ENCODE assay signal across 23 mouse cellular contexts in the genomic region with DNA sequence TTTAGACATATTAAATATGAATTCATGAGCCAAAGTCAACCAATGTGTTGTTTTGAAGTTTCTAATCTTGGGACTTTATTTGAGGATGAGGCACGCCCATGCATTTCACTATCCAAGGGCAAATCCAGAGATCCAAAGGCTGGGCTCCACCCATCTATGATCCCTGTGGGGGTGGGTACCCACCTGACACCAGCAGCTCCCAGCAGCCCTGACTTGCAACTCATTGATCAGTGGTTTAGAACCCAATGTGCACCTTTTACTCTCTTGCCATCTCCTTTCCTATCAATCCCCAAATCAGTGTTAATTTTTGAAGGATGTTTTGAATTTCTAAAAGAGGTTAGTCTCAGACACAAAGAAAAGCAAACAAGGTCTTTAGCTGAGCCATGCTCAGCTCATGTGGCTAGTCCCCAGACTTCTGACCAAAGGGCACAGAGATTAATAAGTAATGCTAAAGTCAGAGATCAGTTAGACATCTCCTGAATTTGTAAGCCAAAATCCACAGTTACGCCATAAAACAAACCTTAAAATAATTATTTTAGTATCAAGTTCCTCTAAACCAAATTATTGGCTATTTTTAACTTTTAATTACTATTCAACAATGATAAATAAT.
DNase-seq lines count a peak whose midpoint lies in the region; ATAC-seq and TF ChIP-seq lines count a peak whose summit lies in the region.
"Had no signal": no experiment of that assay in that cellular context is flagged by ENCODE, and none has a peak within 500 bp of the region (broad histone marks: within the 10 kb centered on the region; RNA-seq: fewer than 3 reads in every experiment).

No protein-coding gene starts in this region.

- no peak for TF ChIP-seq CTCF in liver, embryonic 14.5 days (IDR thresholded peaks at IDR 0.05; ENCODE audit: low read depth)

- intact Hi-C loops in heart, postnatal 36 days (cut with DNase I): no loop called here

- no peak overlapping the region for H3K4me3 ChIP-seq in liver, embryonic 14.5 days (ENCODE audit: insufficient read depth in 1 of 2, low read depth in 2 of 2, low read length in 2 of 2)
- no peak overlapping the region for H3K4me3 ChIP-seq in liver, embryonic 12.5 days
- no peak overlapping the region for H3K4me3 ChIP-seq in kidney, embryonic 15.5 days (replicated peaks)
- H3K4me3 ChIP-seq: forebrain, embryonic 15.5 days; heart, adult 2 months; heart, embryonic 13.5 days; limb, embryonic 13.5 days; lung, embryonic 15.5 days; midbrain, embryonic 15.5 days; neural tube, embryonic 12.5 days had no signal

- TF ChIP-seq EP300 in liver, embryonic 14.5 days (IDR thresholded peaks at IDR 0.05; ENCODE audit: low read depth): no peak

- H3K27me3 ChIP-seq in liver, embryonic 14.5 days (ENCODE audit: control insufficient read depth, insufficient read depth, low read length): no peaks in the 10 kb centered on the region
- H3K27me3 ChIP-seq in liver, embryonic 12.5 days (replicated peaks): no peaks in the 10 kb centered on the region
- no peaks in the 10 kb centered on the region for H3K27me3 ChIP-seq in kidney, embryonic 15.5 days
- H3K27me3 ChIP-seq: forebrain, embryonic 15.5 days; heart, embryonic 13.5 days; limb, embryonic 13.5 days; lung, embryonic 15.5 days; midbrain, embryonic 15.5 days; neural tube, embryonic 12.5 days had no signal

- DNase-seq in liver, embryonic 14.5 days (ENCODE audit: low read depth in 3 of 3, low spot score in 3 of 3): peak in 1 of 3 experiments; percentile 13
- peak; percentile 72 to 74 for DNase-seq in kidney, postnatal 36 days
- no peak for DNase-seq in heart, postnatal 36 days
- DNase-seq in layer of hippocampus, postnatal 10 days (ENCODE audit: low spot score in 2 of 2): no peak
- DNase-seq: adrenal gland, postnatal 25 days; cerebellum, adult 8-10 months; cerebellum, postnatal 36 days; gastrocnemius, postnatal 25 days; heart, adult 2 months; lung, postnatal 4 days; retina, postnatal 1 day; right cerebral cortex, postnatal 25 days; thymus, postnatal 14 days had no signal

- no peak overlapping the region for H3K27ac ChIP-seq in liver, embryonic 14.5 days
- H3K27ac ChIP-seq in liver, embryonic 12.5 days: no peak overlapping the region
- no peak overlapping the region for H3K27ac ChIP-seq in kidney, embryonic 15.5 days
- H3K27ac ChIP-seq: forebrain, embryonic 15.5 days; heart, adult 2 months; heart, embryonic 13.5 days; hindbrain, embryonic 14.5 days; limb, embryonic 13.5 days; lung, embryonic 15.5 days; midbrain, embryonic 15.5 days; neural tube, embryonic 12.5 days had no signal

- H3K4me2 ChIP-seq in liver, embryonic 14.5 days (ENCODE audit: low read depth): no peak overlapping the region
- H3K4me2 ChIP-seq in liver, embryonic 12.5 days: no peak overlapping the region
- no peak overlapping the region for H3K4me2 ChIP-seq in kidney, embryonic 15.5 days
- H3K4me2 ChIP-seq: forebrain, embryonic 15.5 days; heart, embryonic 13.5 days; hindbrain, embryonic 14.5 days; limb, embryonic 13.5 days; lung, embryonic 15.5 days; midbrain, embryonic 15.5 days; neural tube, embryonic 12.5 days had no signal

- no peaks in the 10 kb centered on the region for H3K36me3 ChIP-seq in liver, embryonic 14.5 days (replicated peaks; ENCODE audit: control insufficient read depth, insufficient read depth, low read depth)
- H3K36me3 ChIP-seq in liver, embryonic 12.5 days: no peaks in the 10 kb centered on the region
- H3K36me3 ChIP-seq in kidney, embryonic 15.5 days: no peaks in the 10 kb centered on the region
- H3K36me3 ChIP-seq: forebrain, embryonic 15.5 days; heart, embryonic 13.5 days; limb, embryonic 13.5 days; lung, embryonic 15.5 days; midbrain, embryonic 15.5 days; neural tube, embryonic 12.5 days had no signal

- WGBS in liver, embryonic 14.5 days (ENCODE audit: insufficient replicate concordance): 65% methylated on average over 2 of the region's 2 CpGs
- WGBS in liver, embryonic 12.5 days (ENCODE audit: insufficient replicate concordance): 59% methylated on average over 2 of the region's 2 CpGs
- 88% methylated on average over 2 of the region's 2 CpGs for WGBS in kidney, embryonic 15.5 days

- H3K9me3 ChIP-seq in liver, embryonic 14.5 days (ENCODE audit: control insufficient read depth, low read length): no peaks in the 10 kb centered on the region
- H3K9me3 ChIP-seq in liver, embryonic 12.5 days (replicated peaks): no peaks in the 10 kb centered on the region
- H3K9me3 ChIP-seq in kidney, embryonic 15.5 days (replicated peaks): no peaks in the 10 kb centered on the region
- H3K9me3 ChIP-seq: forebrain, embryonic 15.5 days; heart, embryonic 13.5 days; limb, embryonic 13.5 days; lung, embryonic 15.5 days; midbrain, embryonic 15.5 days; neural tube, embryonic 12.5 days had no signal

- no peak overlapping the region for H3K9ac ChIP-seq in liver, embryonic 14.5 days (replicated peaks)
- no peak overlapping the region for H3K9ac ChIP-seq in liver, embryonic 12.5 days
- H3K9ac ChIP-seq in kidney, embryonic 15.5 days: no peak overlapping the region
- H3K9ac ChIP-seq: forebrain, embryonic 15.5 days; heart, embryonic 13.5 days; hindbrain, embryonic 14.5 days; limb, embryonic 13.5 days; lung, embryonic 15.5 days; midbrain, embryonic 15.5 days; neural tube, embryonic 12.5 days had no signal

- no peaks in the 10 kb centered on the region for H3K4me1 ChIP-seq in liver, embryonic 14.5 days (replicated peaks; ENCODE audit: control insufficient read depth in 2 of 2, insufficient read depth in 2 of 2, low read length in 1 of 2)
- no peaks in the 10 kb centered on the region for H3K4me1 ChIP-seq in liver, embryonic 12.5 days
- no peaks in the 10 kb centered on the region for H3K4me1 ChIP-seq in kidney, embryonic 15.5 days
- H3K4me1 ChIP-seq: forebrain, embryonic 15.5 days; heart, embryonic 13.5 days; limb, embryonic 13.5 days; lung, embryonic 15.5 days; midbrain, embryonic 15.5 days; neural tube, embryonic 12.5 days had no signal

- ATAC-seq in liver, embryonic 14.5 days (ENCODE audit: insufficient read depth): peak; percentile 56; the same call in 1 of the 2 replicates
- no peak for ATAC-seq in liver, embryonic 12.5 days
- ATAC-seq in kidney, embryonic 15.5 days (replicated peaks; ENCODE audit: low FRiP score): 0 out of 2 replicates have a peak, but pooled peaks have one; percentile 62
- no peak for ATAC-seq in erythroblast, adult 5-6 weeks (replicated peaks; ENCODE audit: low FRiP score, poor library complexity, severe bottlenecking)
- ATAC-seq: forebrain, embryonic 15.5 days; midbrain, embryonic 15.5 days had no signal

Comparison
In these comparisons a context has a peak if more than half of its experiments do, and no peak if none do; other contexts are left out.
1. ATAC-seq: peak in liver, embryonic 14.5 days (single experiment) and kidney, embryonic 15.5 days (single experiment); none in liver, embryonic 12.5 days (single experiment) and erythroblast, adult 5-6 weeks (single experiment).
2. DNase-seq: peak in kidney, postnatal 36 days (2 of 2); none in heart, postnatal 36 days (0 of 2) and layer of hippocampus, postnatal 10 days (0 of 2).